Mouse (Mus musculus) olfactory bulb, adult 2 months (tissue): ENCODE measurements around the gene Fbxo17.

Source experiments
- CTCF ChIP-seq: fragments of 200-500 bp; IDR thresholded peaks from 2 replicates; pipeline ENCODE4 v1.5.1; 2012; ENCODE audit warnings: low read depth, mild to moderate bottlenecking, low read length, moderate library complexity; ENCODE audit not compliant: insufficient read depth
- POLR2A ChIP-seq: fragments of 200-500 bp; IDR thresholded peaks from 2 replicates; pipeline ENCODE4 v1.6.1; 2012; ENCODE audit warnings: mild to moderate bottlenecking, low read depth, low read length, moderate library complexity; ENCODE audit not compliant: insufficient read depth

- no peak for TF ChIP-seq POLR2A
- no peak for TF ChIP-seq CTCF
These were observed 25.5 kb upstream of the Fbxo17 start for GRCm38 (mm10) chr7:28691075-28691474.
